Mouse (Mus musculus): ENCODE results near the gene Gm21149.
"Not testable (repeated sequence)": the region's sequence is repeated elsewhere in the genome, so short reads cannot be mapped to it uniquely, and the experiment has no call there.

GRCm38 (mm10) chr5:15484616-15485015 lies 8.3 kb upstream of the Gm21149 start:
- not testable (repeated sequence) for TF ChIP-seq EP300, POLR2A (IDR thresholded peaks at IDR 0.05; ENCODE audit: insufficient read depth, low read depth, low read length)
- peak; percentile 30 for TF ChIP-seq CTCF (IDR thresholded peaks at IDR 0.05)

Measured in heart, adult 2 months (tissue).